Mouse (Mus musculus) left cerebral cortex, postnatal 36 days (tissue): Measurements from ENCODE around the gene Tmem131l. TPM values are rescaled to one million over a fixed set of nuclear protein-coding genes. Genes with fewer than 3 reads are reported as not detected.

Experiments
- DNase-seq, 2 experiments: peaks; one replicate each; pipeline ENCODE4 v3.0.0; 2021 to 2022; ENCODE audit warnings: low spot score in 2 of 2, mixed read lengths in 1 of 2
- intact Hi-C: fragments of 180-260 bp; cut with DNase I; formaldehyde crosslinking; loops from one replicate; pipeline ENCODE4 v1.15.1; 2025
- total RNA-seq, 2 experiments: library from RNA; stranded (reverse); gene quantifications; 2 replicates each; pipeline ENCODE4 v1.2.3; 2021

The Tmem131l gene
- total RNA-seq, 2 experiments from 2014 or later: 17.7 to 28.0 TPM

DNA sequence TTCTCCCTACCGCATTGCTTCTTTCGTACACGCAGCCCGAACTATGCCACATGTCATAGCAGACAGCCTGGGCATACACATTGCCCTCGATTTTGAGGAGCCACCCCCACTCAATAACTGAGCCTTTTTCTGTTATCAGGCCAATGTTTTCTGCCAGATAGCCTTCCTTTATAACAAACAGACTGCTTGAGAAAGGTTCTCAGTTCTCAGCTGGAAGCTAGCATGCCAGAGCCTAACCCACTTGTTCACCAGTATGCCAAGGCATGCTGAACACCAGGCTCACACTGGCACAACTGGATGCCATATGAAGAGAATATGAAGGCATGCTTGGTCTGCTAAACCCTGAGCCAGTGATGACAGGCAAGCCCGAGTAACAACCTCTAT lies 17.8 kb downstream of the Tmem131l start:
- DNase-seq: no peak
- intact Hi-C loops: no loop called here

DNA sequence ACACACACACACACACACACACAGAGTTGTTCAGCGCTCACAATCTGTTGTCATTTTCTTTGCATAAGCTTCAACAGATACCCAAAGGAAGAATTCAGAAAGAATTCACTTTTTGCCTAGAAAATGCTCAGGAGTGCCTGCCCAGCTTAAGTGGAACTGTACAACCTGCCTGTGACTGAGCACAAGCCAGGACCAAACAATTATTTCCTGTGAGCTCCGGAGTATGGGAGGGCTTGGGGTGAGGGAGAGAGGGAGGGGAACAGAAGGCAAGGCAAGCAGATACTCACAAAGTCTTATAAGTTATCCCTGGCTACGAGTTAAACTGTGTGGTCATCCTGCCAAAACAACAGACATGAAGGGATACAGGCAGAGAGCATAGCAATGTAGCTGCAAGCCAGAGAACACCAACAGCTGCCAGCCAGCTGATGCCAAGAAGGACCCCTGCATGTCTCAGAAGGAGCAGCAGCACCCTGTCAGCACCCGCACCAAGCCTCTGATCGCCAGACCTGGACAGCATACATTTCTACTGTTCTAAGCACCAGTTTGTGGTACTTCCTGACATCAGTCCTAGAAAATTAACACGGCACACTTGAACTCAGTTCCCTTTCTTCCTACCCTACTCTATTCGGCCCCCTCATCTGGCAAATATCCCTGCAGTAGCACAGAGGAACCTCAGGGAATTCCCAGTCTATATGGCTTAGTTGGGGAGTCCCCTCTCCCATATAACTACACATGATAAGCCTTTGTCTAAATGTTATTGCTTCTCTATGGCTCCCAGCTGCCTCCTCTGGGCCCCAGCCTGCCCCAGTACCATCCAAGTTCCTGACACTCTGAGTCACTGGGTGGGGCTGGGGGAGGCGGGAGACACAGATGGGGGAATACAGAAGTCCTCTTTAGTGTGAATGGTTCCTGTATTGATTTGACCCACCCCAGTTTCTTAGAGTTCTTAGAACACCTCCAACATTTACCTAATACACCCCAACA lies 18.5 kb downstream of the Tmem131l start:
- intact Hi-C loops: no loop called here
- DNase-seq: no peak

DNA sequence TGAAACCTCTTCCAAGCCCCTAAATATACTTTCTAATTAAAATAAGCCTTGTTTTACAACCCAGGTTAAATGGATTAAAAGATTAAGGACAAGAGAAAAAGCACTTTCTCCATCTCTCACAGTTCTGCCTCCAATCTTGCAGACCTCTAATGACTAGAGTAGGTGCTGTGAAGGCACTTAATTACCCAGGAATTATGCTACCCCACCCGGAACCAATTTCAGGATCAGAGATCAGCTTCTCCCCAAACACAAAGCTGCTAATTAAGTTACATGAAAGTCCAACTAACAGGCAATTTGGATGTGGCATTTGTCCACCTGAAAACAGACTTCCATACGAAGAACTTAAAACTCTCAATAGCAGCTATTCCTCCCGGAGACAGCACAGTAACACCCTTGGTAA lies 19.4 kb downstream of the Tmem131l start:
- intact Hi-C loops: no loop called here
- DNase-seq: no peak

DNA sequence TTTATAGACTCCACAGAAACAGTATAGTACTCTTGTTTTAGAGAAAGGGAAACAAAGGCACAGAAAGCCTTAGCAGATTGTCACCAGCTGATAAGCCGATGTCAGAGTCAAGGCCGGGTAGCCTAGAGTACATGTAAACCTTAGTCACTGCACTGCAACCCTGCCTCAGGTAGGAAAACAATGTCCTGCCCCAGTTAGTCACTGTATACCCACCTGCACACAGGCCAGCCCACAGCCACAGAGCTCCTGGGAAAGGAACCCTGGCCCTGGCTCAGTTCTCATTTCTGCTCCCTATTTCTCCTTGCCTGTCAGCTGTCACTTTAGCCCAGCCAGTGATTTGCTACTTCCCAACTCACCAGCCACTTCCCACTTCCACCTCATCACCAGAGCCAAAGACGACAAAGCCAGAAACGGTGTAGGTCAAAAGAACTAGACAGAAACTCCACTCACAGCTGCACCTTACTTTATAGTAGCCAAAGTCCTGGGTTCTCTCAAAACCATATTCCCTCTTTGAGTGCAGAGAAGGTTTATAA lies 24.4 kb downstream of the Tmem131l start:
- no peak for DNase-seq
- intact Hi-C loops: no loop called here

DNA sequence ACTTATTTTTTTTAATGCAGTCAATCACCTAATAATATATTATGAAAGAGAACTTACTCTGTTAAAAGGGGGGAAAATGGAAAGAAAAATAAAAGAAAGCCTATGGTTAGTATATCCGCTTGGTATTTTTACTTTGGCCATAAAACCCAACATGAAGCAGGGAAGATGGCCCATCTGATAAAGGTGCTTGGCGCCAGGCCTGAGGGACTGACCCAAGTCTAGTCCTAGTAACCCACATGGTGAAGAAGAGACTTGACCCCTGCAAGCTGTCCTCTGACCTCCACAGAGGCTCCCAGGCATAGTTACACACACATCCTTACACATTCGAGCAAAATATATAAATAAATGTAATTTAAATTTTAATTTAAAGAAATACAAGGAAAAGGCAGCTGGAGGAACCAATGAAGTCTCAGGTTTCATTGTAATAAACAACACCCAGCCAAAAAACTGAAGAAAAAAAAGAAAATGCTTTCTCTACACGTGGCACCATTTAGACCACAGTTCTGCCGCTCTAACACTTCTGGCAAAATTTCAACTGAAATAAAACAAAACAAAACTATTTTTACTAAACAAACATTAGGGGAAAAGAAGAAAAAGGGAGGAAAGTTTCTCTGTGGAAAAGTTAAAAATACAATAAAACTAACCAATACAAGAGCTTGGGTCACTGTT lies 28.8 kb downstream of the Tmem131l start:
- intact Hi-C loops: no loop called here
- DNase-seq: no peak

DNA sequence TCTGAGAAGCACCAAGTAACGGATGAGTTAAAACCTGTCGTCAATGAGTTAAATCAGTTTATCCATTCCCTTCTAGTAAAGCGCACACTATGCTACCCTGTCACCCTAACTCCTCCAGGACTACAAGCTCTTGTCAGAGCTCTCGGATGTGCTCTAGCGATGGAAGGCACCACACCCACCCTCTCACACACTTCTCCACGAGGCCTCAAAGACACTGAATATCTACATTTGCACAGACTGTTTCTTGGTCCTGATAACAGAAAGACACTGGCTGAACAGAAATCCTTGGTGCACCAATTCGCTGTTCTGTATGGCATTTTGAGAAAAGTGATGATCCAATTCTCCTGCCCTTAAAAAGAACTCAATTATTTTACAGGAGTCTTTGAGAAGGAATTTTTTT lies 34.0 kb downstream of the Tmem131l start:
- DNase-seq: no peak
- intact Hi-C loops: no loop called here

DNA sequence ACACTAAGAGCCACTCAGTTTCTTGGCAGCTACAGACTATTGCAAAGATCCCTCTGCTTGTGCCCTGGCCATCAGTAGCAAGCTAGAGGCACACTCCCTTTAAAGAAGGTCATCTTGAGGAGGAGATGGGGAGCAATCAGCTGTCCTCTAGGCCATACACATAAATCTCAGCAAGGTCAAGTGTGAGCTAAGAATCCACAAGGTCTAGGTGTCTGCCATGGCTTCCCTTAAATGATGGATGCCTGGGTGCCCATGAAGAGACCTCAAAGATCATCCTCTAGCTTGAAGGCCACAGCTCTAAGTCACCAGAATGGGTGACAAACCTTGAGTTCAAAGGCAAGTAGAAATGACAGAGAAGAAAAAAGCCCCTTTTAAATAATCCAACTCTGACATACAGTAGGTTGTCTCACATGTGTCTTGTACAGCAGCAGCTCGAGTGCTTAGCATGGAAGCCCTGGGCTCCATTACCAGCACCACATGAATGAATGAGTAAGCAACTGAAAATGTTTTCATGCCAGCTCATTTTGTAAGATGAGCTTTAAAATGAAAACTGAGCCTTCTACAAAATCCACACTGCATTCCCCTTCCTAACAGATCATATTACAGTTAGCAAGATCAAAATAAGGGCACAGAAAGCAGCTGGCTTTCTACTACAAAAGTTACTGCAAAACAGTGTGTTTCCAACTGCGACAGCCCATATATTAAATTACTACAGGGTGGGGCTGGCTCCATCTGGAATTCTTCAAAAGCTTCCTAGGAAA lies 35.5 kb downstream of the Tmem131l start:
- intact Hi-C loops: no loop called here
- DNase-seq: no peak

DNA sequence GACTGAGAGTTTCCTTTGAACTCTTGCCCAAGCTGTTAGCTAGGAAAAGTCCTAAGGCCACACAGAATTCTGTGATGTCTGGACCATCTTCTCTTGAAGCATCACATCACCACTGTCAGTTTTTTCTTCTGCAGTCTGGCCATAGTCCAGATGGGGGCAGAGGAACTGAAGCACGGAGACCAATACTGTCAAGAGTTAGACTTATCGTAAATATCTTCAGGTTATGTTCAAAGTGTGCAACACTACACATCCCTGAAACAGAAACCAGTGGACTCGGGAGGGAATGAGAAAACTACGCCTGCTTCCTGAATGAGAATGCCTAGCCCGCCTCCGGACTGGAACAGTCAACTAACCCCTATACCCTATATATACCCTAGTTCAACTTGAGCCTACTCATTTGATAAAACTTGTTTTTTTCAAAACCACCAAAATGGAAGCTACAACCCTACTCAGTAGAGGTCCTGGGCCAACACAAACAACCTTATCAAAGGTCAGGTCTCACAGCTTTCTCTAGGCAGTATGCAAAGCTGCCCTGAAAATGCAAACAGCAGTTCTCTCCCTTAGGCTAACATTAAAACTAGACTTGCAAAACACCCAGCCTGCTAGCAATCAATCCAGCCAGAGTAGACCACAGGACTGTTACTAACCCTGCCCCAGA lies 37.4 kb downstream of the Tmem131l start:
- no peak for DNase-seq
- intact Hi-C loops: no loop called here

DNA sequence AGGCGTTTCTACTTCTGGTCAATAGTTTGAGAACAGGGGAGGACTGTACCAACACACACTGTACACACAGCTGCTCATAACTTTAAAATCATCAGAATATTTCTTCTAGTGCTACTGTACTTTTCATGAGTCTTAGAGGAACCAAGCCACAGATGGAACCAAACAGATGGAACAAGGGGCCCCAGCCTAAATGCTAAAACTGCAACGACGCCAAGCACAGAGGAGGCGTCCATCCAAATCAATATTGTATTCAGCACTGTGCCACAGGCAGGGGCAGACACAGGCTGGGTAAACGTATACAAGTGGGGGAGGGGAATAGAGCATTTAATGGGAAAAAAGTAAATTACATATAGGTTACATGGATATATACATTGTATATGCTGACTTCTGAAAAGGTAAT lies 42.4 kb downstream of the Tmem131l start:
- intact Hi-C loops: loop anchor here (5.0 kb wide), 1 partner anchor 40 kb away; no protein-coding TSS in a partner anchor
- no peak for DNase-seq

DNA sequence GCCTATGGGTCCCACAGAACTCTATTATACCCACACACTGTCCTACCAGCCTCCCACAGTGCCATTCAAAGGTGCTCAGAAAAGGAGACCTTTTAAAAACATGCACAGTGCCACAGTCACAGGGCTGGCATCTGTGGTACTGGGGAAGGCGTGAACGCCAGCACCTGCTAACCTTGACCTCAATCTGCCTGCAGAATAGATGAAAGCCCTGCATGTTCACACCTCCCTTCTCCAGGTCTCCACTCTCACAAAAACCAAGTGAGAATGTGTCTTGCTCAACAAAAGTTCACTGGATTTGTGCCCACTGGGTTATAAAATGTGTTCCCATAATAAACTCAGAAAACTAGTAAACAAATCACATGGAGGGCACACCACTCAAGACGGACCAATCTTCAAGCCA lies 42.9 kb downstream of the Tmem131l start:
- intact Hi-C loops: loop anchor here (5.0 kb wide), 1 partner anchor 40 kb away; no protein-coding TSS in a partner anchor
- no peak for DNase-seq

DNA sequence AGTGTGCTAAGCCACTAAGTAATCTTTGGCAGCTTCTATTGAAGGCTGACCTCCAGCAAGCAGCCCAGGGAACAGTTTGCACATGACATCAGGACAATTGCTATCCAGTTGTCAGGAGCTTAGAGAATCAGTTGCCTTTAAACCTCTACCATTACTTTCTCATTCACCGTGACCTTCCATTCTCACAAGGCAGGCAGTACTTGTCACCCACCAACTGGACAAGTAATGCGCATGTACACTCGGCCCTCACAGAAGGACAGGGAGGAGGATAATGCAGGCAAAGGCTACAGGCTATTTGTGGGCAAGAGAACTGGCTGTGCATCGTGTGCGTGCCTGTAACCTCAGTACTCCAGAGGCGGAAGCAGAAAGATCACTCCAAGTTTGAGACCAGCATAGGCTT lies 43.9 kb downstream of the Tmem131l start:
- intact Hi-C loops: loop anchor here (5.0 kb wide), 1 partner anchor 41 kb away; no protein-coding TSS in a partner anchor
- no peak for DNase-seq

DNA sequence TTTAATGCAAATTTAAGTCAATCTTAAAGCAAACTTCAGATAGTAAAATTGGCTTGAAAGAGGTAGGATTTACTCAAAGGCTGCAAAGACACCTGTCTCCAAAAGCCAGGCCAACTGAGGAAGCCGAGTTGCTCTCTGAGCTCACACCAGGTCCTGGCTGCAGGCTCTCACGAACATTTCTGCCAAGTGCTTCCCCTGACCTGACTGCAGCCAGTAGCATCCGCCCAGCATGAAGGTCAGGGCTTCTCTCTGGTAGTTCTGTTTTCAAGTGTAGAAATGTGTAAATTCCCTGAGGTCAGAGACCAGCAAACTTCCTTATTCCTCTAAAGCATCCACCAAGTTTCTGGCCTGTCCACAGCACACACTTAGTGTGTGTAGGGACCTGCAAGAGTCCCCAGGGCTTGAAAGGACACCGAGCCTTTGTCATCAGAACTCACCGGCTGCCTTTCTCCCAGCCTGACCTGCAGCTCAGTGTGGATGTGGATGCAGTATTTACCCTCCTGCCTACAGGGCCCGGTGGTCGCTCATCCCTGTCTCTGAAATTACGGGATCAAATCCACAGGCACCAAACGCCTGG lies 44.6 kb downstream of the Tmem131l start:
- intact Hi-C loops: loop anchor here (5.0 kb wide), 1 partner anchor 42 kb away; no protein-coding TSS in a partner anchor

DNA sequence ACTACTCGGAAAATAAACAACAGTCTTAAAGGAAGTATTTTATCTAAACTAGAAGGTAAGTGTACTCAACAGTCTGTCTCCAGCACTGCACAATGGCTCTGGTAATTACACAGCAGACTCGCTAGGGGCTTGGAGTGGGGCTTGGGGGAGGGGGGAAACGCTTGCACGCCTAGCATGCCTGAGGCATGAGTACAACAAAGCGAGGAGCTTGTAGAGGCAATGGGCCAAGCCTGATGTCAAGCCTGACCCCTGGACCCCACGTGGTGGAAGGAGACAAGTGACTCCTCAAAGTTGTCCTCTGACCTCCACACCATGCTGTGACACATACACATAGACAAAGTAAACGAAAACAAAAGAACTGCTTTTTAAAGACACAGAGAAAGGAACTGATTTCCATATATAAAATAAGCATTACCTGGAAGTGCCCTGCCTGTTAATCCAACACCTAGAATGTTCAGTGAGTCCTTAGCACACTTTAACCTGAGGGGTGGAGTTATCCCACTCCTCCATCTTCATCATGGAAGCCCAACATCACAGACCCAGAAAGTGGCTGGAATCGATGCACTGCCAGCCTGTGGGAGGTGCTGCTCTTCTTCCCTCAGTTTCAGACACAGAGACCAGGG lies 45.6 kb downstream of the Tmem131l start:
- intact Hi-C loops: no loop called here
- DNase-seq: no peak

More for the DNA sequence above, 44.6 kb downstream of the Tmem131l start:
- DNase-seq: no peak

DNA sequence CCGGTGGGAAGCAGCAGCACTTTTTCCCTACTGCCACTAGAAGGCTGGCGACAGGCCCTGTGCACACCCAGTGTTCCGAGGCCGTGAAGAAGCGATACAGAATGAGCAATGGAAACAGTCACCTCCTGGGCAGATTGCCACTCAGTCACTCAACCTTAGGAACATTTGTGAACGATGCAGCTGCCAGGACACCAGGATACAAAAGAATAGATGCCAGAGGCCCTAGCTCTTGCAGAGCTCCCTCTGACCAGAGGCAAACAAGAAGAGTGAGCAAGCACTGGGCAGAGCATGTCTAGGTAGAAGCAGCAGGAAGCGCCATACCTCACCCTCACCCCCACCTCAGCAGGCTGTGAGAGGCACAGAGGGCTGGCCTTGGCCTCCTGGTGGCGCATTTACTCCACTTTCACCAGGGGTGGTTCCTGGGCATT lies 46.9 kb downstream of the Tmem131l start:
- DNase-seq: peak in 1 of 2 experiments; percentile 22
- intact Hi-C loops: no loop called here

DNA sequence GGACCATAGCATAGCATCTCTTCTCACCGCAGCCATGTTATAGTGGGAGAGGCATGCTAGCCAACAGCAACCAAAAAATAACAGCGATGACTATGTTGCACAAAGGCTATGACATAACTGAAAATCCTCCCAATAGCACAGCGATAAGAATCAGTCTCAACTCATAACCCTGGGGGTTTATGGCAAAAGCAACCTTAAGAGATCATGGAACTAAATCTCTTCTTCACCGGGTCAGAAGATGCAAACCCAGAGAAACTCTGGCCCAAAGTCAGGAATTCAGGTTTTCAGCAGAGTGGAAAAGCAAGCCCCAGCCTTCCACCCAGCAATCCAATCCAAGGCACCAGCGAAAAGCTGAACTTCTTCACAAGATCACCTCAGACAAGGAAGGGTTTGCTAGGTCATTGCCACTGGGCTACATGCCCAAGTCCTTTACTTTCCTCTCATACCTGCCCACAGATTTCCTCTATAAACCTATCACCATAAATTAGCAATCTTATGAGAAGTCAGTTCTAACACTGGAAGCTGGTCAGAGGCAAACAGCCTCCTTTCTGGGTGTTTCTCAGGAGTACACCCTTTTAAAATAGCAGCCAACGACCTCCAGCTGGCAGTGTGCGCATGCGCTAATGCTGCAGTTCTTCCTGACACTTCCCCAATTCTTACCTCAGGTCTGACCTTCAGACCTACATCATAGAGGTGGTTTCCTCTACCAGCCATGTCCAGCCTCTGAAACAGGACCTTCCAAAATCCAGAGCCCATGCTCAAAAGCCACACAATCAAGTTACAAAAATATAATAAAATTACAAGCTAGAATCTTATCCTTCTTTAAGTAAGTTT lies 48.1 kb downstream of the Tmem131l start:
- DNase-seq: no peak
- intact Hi-C loops: no loop called here

DNA sequence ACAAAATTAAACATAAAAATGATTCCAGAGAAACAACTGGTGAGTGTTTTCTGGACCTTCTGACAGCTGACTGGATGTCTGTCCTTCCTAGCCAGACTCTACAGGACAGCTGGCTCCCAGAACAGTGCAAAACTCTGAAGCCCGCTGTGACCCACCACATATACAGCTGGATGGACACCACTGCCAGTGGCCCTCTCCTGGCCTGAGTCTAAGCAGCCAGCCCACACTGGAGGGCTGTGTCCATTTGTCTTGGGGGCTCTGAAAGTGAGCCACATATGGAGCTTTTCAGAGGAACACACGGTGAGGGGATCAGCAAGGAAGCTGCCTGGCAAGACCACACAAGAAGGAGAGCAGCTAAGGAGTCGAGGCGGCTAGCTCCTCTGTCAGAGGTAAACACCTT lies 51.8 kb downstream of the Tmem131l start:
- intact Hi-C loops: no loop called here
- DNase-seq: no peak

DNA sequence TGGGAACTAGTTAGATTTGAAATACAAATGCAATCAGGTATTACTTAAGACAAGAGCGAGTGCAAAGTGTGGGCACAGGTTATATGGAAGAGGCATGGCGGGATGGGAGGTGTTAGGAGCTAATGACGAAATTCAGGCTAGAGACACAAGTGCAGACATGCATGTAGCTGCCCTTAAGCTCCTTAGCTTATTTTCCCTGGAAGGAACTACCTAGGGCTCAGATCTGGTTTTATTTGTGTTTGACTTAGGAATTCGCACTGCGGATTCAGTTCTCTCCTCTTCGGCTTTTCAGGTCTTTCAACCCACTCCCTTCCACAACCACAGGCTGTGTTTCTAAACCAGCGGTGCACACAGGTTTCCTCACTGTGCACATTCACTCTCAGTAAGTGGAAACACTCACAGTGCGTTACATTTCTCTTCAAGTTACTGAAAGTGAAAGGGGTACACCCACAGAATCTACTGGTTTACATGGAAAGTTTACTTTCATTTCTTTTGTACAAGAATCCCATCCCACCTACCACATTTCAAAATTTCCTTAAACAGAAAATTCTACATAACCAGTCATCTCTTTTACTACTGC lies 52.4 kb downstream of the Tmem131l start:
- DNase-seq: no peak
- intact Hi-C loops: no loop called here
